ENCODE assay signal across 9 mouse cellular contexts in the genomic region with DNA sequence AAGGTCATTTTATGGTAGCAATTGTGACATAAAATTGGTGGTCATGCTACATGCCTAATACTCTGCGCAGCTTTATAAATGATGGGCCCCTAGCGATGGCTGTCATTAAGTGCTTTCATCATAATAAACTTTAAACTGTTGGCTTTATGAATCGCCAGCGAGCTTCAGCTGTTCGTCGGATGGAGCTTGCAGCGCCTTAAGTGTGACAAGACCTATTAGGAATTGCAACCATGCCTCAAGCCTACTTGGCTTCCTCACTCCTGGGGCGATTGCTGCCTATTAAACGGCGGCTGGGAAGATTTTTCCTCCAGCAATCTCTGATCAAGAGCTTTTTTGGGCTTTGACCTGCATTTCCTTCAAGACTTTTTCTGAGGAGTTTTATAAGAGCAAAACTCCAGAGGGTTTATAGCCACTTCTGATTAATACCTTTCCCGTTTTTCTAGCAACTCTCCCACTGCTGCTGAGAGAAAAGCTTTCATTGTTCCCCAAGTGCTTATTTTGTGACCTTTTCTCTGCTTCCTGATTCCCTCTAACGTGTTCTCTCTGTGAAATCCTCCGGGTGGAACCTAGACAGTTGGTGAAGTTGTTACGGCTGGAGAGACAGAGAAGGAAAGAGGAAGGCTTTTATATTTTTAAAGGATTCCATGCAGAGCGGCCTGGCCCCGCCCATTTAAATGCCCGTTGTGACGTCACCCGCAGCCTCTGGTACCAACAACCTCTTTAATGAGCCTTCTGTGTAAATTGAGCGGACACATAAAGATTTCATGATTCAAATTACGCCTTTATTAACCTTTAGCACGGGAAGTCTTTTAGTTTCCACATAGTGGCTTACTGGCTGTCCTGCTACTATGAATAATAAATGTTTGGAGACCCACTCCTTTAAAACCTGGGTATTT.
DNase-seq lines count a peak whose midpoint lies in the region; ATAC-seq and TF ChIP-seq lines count a peak whose summit lies in the region.
"Had no signal": no experiment of that assay in that cellular context is flagged by ENCODE, and none has a peak within 500 bp of the region (broad histone marks: within the 10 kb centered on the region; RNA-seq: fewer than 3 reads in every experiment).

No protein-coding gene starts in this region.

- 9% methylated on average over 22 of the region's 22 CpGs for WGBS in embryonic facial prominence, embryonic 11.5 days
- 17% methylated on average over 22 of the region's 22 CpGs for WGBS in intestine, postnatal 0 days
- 11% methylated on average over 22 of the region's 22 CpGs for WGBS in midbrain, embryonic 16.5 days
- 15% methylated on average over 22 of the region's 22 CpGs for WGBS in lung, adult 2 months

- TF ChIP-seq CTCF in layer of hippocampus, adult 2 months (conservative IDR thresholded peaks at IDR 0.05) = no peak
- no peak for TF ChIP-seq CTCF in intestine, postnatal 0 days (IDR thresholded peaks at IDR 0.05; ENCODE audit: low read depth)
- no peak for TF ChIP-seq CTCF in lung, adult 2 months (IDR thresholded peaks at IDR 0.05; ENCODE audit: insufficient read depth, low read length)

- DNase-seq in layer of hippocampus, adult 2 months (ENCODE audit: low spot score in 2 of 2) = no peak
- no peak for DNase-seq in layer of hippocampus, postnatal 14 days (ENCODE audit: low spot score in 2 of 2)
- DNase-seq in embryonic facial prominence, embryonic 11.5 days (ENCODE audit: low spot score) = peak; percentile 53
- no peak for DNase-seq in cerebellum, adult 9-10 months
- DNase-seq in lung, postnatal 10 days = no peak
- DNase-seq in lung, adult 2 months = no peak

- H3K4me2 ChIP-seq in embryonic facial prominence, embryonic 11.5 days (ENCODE audit: low read depth, low read length) = peak overlapping the region; percentile 13
- peak overlapping the region; percentile 74 for H3K4me2 ChIP-seq in intestine, postnatal 0 days (replicated peaks; ENCODE audit: low read depth)
- peak overlapping the region; percentile 23; the same call in 1 of the 2 replicates for H3K4me2 ChIP-seq in midbrain, embryonic 16.5 days (ENCODE audit: low read length)
- H3K4me2 ChIP-seq: lung, embryonic 15.5 days had no signal

- no peaks in the 10 kb centered on the region for H3K36me3 ChIP-seq in embryonic facial prominence, embryonic 11.5 days (replicated peaks; ENCODE audit: control insufficient read depth, insufficient read depth, low read depth, low read length)
- no peaks in the 10 kb centered on the region for H3K36me3 ChIP-seq in intestine, postnatal 0 days (ENCODE audit: control insufficient read depth, insufficient read depth)
- no peaks in the 10 kb centered on the region for H3K36me3 ChIP-seq in midbrain, embryonic 16.5 days (ENCODE audit: control insufficient read depth, insufficient read depth, low read length)
- H3K36me3 ChIP-seq: lung, embryonic 15.5 days had no signal

- no peak for TF ChIP-seq POLR2A in lung, adult 2 months (IDR thresholded peaks at IDR 0.05; ENCODE audit: borderline replicate concordance, extremely low read depth, low read depth, low read length)

- H3K27me3 ChIP-seq in embryonic facial prominence, embryonic 11.5 days (ENCODE audit: control insufficient read depth, insufficient read depth, low read length) = peaks cover 72% of the 10 kb centered on the region
- H3K27me3 ChIP-seq in intestine, postnatal 0 days (replicated peaks; ENCODE audit: control insufficient read depth, insufficient read depth, low read length) = peaks cover 64% of the 10 kb centered on the region
- peaks cover 81% of the 10 kb centered on the region for H3K27me3 ChIP-seq in midbrain, embryonic 16.5 days (ENCODE audit: control insufficient read depth, insufficient read depth, low read depth, low read length)

- peaks cover 3% of the 10 kb centered on the region for H3K4me1 ChIP-seq in embryonic facial prominence, embryonic 11.5 days (ENCODE audit: control insufficient read depth, insufficient read depth, low read length)
- no peaks in the 10 kb centered on the region for H3K4me1 ChIP-seq in intestine, postnatal 0 days (replicated peaks; ENCODE audit: control insufficient read depth, insufficient read depth, low read length)
- peaks cover 5% of the 10 kb centered on the region; the same call in 1 of the 2 replicates for H3K4me1 ChIP-seq in midbrain, embryonic 16.5 days (ENCODE audit: control insufficient read depth, insufficient read depth, low read length)
- no peaks in the 10 kb centered on the region for H3K4me1 ChIP-seq in lung, adult 2 months (ENCODE audit: control insufficient read depth, insufficient read depth, low read length)
- H3K4me1 ChIP-seq: lung, embryonic 15.5 days had no signal

- H3K9ac ChIP-seq in embryonic facial prominence, embryonic 11.5 days (replicated peaks; ENCODE audit: low read length) = no peak overlapping the region
- H3K9ac ChIP-seq in intestine, postnatal 0 days (ENCODE audit: low read depth, low read length) = no peak overlapping the region
- no peak overlapping the region for H3K9ac ChIP-seq in midbrain, embryonic 16.5 days (ENCODE audit: low read depth, low read length)
- H3K9ac ChIP-seq: lung, embryonic 15.5 days had no signal

- ATAC-seq in embryonic facial prominence, embryonic 11.5 days (replicated peaks; ENCODE audit: insufficient number of reproducible peaks, low FRiP score, low TSS enrichment, low read depth) = no peak
- no peak for ATAC-seq in intestine, postnatal 0 days
- no peak for ATAC-seq in midbrain, embryonic 16.5 days

- peak overlapping the region; percentile 14; the same call in 1 of the 2 replicates for H3K4me3 ChIP-seq in layer of hippocampus, adult 2 months
- no peak overlapping the region for H3K4me3 ChIP-seq in embryonic facial prominence, embryonic 11.5 days (ENCODE audit: low read depth, low read length)
- peak overlapping the region; percentile 37 for H3K4me3 ChIP-seq in intestine, postnatal 0 days (ENCODE audit: low read depth, low read length)
- no peak overlapping the region for H3K4me3 ChIP-seq in midbrain, embryonic 16.5 days (ENCODE audit: low read depth, low read length)
- no peak overlapping the region for H3K4me3 ChIP-seq in lung, adult 2 months (replicated peaks; ENCODE audit: extremely low read depth, low read depth, low read length)
- H3K4me3 ChIP-seq: lung, embryonic 15.5 days had no signal

- H3K27ac ChIP-seq in layer of hippocampus, adult 2 months = no peak overlapping the region
- H3K27ac ChIP-seq in embryonic facial prominence, embryonic 11.5 days (replicated peaks; ENCODE audit: low read depth, low read length) = 0 out of 2 replicates have a peak overlapping the region, but pooled peaks have one; percentile 20
- H3K27ac ChIP-seq in intestine, postnatal 0 days (ENCODE audit: low read depth, low read length) = no peak overlapping the region
- peak overlapping the region; percentile 58; the same call in 1 of the 2 replicates for H3K27ac ChIP-seq in midbrain, embryonic 16.5 days (ENCODE audit: low read length)
- H3K27ac ChIP-seq: lung, embryonic 15.5 days had no signal

- H3K9me3 ChIP-seq in embryonic facial prominence, embryonic 11.5 days (replicated peaks; ENCODE audit: control insufficient read depth, low read length) = no peaks in the 10 kb centered on the region
- H3K9me3 ChIP-seq in intestine, postnatal 0 days (ENCODE audit: control insufficient read depth) = no peaks in the 10 kb centered on the region
- no peaks in the 10 kb centered on the region for H3K9me3 ChIP-seq in midbrain, embryonic 16.5 days (replicated peaks; ENCODE audit: control insufficient read depth, low read length, poor library complexity, severe bottlenecking)
- H3K9me3 ChIP-seq: lung, embryonic 15.5 days had no signal

Comparison
In these comparisons a context has a peak if more than half of its experiments do, and no peak if none do; other contexts are left out.
1. H3K27ac ChIP-seq: peak in embryonic facial prominence, embryonic 11.5 days (single experiment) and midbrain, embryonic 16.5 days (single experiment); none in layer of hippocampus, adult 2 months (single experiment) and intestine, postnatal 0 days (single experiment).
2. H3K4me3 ChIP-seq: peak in layer of hippocampus, adult 2 months (single experiment) and intestine, postnatal 0 days (single experiment); none in embryonic facial prominence, embryonic 11.5 days (single experiment), midbrain, embryonic 16.5 days (single experiment) and lung, adult 2 months (single experiment).
3. H3K4me2 ChIP-seq: peak in every context shown above with its lines; median percentile 74 in intestine, postnatal 0 days; 23 in midbrain, embryonic 16.5 days; 13 in embryonic facial prominence, embryonic 11.5 days.